Mouse (Mus musculus): ENCODE data around the gene Hmga1. TPM values are rescaled to one million over a fixed set of nuclear protein-coding genes. Genes with fewer than 3 reads are reported as not detected.
A peak's percentile ranks its signal among the peaks of the same experiment; 100 is the strongest.

Hmga1 gene
- polyA plus RNA-seq, 1 experiment from 2014 or later, result 120 TPM

DNA sequence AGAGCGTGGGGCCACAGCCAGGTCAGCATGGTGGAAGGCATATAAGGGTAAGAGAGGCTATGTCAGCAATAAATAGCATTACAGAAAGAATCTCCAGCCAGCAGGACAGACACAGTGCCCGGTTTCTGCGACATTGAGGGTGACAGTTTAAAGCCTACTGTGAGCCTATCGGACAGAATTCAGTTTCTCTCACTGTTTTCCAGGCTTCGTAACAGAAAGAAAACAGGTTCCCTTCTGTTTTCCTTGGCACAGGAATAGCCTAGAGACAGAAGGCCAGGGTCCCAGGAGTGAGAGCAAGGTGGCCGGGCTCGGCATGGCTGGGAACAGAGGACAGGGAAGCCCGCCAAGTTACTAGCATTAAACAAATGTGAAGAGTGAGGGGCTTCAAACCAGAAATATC, 23.5 kb downstream of the Hmga1 start:
- H3K4me2 ChIP-seq (replicated peaks), result no peak overlapping the region
- no peak for ATAC-seq
- no peak overlapping the region for H3K27ac ChIP-seq
- H3K4me3 ChIP-seq (replicated peaks), result no peak overlapping the region
- no peaks in the 10 kb centered on the region for H3K27me3 ChIP-seq
- H3K9me3 ChIP-seq, result no peaks in the 10 kb centered on the region
- 94% methylated on average over 8 of the region's 8 CpGs for WGBS
- peaks cover 90% of the 10 kb centered on the region for H3K36me3 ChIP-seq
- no peaks in the 10 kb centered on the region for H3K4me1 ChIP-seq (replicated peaks)
- H3K9ac ChIP-seq (replicated peaks), result no peak overlapping the region

DNA sequence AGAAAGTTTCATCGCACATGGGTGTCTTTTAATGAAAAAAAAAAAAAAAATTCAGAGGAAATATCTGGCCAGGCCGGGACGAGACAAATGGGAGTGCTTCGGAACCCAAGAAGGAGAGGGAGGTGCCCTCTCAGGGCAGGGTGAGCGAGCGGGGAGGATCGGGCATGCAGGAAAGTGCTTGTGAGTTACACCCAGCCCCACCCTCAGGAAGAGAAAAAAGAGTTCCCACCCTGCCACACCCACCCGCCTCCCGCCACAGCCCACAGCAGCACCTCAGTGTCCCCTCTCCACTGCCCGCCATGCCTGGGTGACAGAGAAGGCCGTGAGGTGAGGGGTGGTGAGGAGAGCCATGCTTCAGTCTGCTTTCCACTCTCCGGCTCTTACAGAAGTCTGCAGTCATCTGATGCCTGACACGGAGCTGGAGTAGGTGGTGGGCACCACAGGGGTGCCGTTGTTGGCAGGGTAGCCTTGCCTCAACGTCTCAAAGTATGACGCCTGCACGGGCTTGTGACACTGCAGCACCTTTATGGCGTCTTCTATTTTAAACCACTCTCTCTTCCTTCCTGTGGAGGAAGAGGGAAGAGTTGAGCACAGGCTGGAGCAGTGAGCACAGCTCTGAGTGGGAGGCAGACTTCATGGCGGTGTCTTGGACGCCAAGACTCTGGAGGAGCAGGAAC, 24.2 kb downstream of the Hmga1 start:
- no peak for ATAC-seq
- Histone ChIP-seq H3K4me3 (replicated peaks) (no peak overlapping the region), H3K9me3 (no peaks in the 10 kb centered on the region), H3K9ac (replicated peaks) (no peak overlapping the region), H3K4me1 (replicated peaks) (no peaks in the 10 kb centered on the region), H3K4me2 (replicated peaks) (no peak overlapping the region), H3K27ac (no peak overlapping the region), H3K36me3 (peaks cover 91% of the 10 kb centered on the region), H3K27me3 (no peaks in the 10 kb centered on the region)
- WGBS, result 90% methylated on average over 18 of the region's 20 CpGs

DNA sequence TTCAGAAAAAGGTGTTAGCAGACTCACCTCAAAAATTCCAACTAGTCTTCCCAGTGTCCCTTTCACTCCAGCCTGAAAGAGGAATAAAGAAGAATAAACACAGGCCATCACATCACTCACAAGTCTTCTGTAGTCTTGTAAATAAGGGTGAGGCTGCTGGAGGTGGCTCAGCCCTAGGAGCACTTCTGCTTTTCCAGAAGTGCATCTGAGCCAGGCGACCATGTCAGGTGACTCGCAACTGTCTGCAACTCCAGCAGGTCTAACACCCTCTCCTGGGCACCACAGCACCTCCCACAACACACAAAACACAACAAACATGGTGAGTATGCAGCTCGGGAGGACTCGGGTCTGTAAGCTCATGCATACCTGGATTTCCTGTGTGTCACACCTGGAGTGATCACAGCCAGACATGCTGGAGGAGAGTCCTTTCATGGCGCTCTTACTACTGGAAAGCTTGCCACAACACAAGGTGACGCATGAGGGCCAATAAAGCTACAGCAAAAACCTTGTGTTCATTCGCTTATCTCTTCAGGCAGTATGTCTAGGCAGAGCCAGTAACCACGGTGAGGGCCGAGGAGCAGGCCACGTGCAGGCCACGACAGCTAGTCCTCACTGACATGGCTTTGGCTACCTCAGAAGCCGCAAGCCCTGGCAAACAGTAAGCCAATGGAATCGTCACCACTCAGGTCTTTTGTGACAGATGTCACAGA, 27.0 kb downstream of the Hmga1 start:
- Histone ChIP-seq H3K4me1 (replicated peaks) (peaks cover 11% of the 10 kb centered on the region), H3K4me2 (replicated peaks) (no peak overlapping the region), H3K27me3 (no peaks in the 10 kb centered on the region), H3K36me3 (peaks cover 92% of the 10 kb centered on the region), H3K9ac (replicated peaks) (no peak overlapping the region), H3K4me3 (replicated peaks) (no peak overlapping the region), H3K27ac (no peak overlapping the region), H3K9me3 (no peaks in the 10 kb centered on the region)
- 91% methylated on average over 13 of the region's 13 CpGs for WGBS
- ATAC-seq, result no peak

DNA sequence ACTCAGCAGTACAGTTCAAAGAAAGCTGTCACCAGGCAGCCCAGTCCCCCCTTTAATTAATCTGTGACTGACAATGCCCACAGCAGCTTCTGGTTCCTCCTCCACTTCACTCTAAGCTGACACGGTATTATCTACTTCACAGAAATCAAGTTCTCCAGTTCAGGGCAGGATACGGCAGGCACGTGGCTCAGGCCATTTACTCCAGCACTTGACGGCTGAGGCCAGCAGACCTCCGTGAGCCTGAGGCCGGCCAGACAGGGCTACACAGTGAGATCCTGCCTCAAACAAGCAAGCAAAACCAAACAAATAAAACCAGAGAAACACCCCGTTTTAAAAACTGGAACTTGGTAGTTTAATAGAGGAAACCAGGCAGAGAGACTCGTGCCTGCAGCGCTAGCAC, 30.4 kb downstream of the Hmga1 start:
- 61% methylated on average over 9 of the region's 9 CpGs for WGBS
- no peaks in the 10 kb centered on the region for H3K9me3 ChIP-seq
- peaks cover 88% of the 10 kb centered on the region for H3K36me3 ChIP-seq
- H3K27ac ChIP-seq, result no peak overlapping the region
- no peak overlapping the region for H3K9ac ChIP-seq (replicated peaks)
- ATAC-seq, result no peak
- no peak overlapping the region for H3K4me2 ChIP-seq (replicated peaks)
- H3K4me1 ChIP-seq (replicated peaks), result peaks cover 11% of the 10 kb centered on the region
- no peak overlapping the region for H3K4me3 ChIP-seq (replicated peaks)
- H3K27me3 ChIP-seq, result no peaks in the 10 kb centered on the region

DNA sequence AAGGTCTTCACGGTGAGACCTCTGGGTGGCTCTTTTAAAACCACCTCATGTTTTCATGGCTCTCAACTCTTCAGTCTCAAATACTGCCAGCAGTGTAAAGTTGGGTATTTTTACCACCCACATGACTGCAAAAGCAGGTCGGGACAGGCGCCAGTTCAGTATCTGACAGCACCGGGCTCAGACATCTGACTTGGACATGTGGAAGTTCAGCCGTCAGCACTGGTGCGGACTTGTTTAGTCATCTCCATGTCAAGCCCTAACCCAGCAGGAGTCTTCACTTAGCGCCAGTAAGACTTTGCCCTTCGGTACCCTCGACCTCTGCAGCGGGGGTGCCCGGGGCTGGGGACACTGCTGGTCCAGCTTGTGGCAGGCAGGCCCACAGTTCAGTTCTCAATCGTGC, 31.0 kb downstream of the Hmga1 start:
- Histone ChIP-seq H3K4me1 (replicated peaks) (peaks cover 11% of the 10 kb centered on the region), H3K27ac (no peak overlapping the region), H3K4me2 (replicated peaks) (no peak overlapping the region), H3K4me3 (replicated peaks) (no peak overlapping the region), H3K27me3 (no peaks in the 10 kb centered on the region), H3K36me3 (peaks cover 85% of the 10 kb centered on the region), H3K9ac (replicated peaks) (no peak overlapping the region), H3K9me3 (no peaks in the 10 kb centered on the region)
- 84% methylated on average over 12 of the region's 12 CpGs for WGBS
- no peak for ATAC-seq

DNA sequence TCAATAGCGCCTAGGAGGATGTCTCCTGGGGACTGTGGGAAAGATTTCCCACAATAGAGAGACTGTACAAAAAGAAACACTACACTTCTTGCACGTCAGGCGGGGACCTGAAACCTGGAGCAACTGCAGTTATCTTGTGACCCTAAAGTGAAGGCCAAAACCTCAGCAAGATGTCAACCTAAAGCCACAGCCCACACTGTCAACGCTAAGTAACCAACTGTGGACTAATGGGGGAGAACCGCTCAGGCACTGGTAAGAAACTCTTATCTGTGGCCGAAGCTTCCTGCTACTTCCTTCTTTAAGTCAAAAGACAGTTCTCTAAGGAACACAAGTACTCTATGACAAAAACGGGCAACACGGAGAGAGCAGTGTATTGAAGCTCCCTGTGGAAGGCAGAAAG, 31.9 kb downstream of the Hmga1 start:
- Histone ChIP-seq H3K4me3 (replicated peaks) (no peak overlapping the region), H3K9me3 (no peaks in the 10 kb centered on the region), H3K9ac (replicated peaks) (no peak overlapping the region), H3K27ac (no peak overlapping the region), H3K4me2 (replicated peaks) (no peak overlapping the region), H3K4me1 (replicated peaks) (peaks cover 11% of the 10 kb centered on the region), H3K27me3 (no peaks in the 10 kb centered on the region), H3K36me3 (peaks cover 85% of the 10 kb centered on the region)
- no peak for ATAC-seq
- WGBS, result 85% methylated on average over 8 of the region's 8 CpGs

DNA sequence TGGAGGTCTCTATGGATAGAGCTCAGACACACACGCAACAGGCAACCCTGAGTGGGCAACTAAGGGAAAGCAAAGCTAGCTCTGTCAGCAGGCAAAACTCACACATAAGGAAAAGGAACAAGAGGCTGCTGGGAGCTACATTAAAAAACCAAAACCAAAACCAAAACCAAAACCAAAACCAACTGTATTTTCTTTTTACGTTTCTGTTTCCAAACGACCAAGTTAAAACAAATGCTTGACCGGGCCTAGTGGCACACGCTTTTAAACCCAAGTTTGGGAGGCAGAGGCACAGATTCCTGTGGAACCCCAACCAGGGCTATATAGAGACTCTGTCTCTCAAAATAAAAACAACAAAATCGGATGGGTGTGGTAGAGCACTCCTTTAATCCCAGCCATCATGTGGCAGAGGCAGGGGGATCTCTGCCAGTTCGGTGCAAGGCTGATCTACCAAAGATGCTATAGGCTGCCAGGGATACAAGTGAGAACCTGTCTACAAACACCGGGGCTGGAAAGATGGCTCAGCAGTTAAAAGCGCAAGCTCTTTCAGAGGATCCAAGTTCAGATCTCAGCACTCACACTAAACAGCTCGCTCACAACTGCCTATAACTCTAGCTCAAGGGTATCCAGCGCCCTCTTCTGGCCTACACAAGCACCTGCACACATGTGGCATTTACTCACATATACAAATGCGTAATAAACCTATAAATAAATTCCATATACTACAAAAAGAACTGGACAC, 35.7 kb downstream of the Hmga1 start:
- Histone ChIP-seq H3K27ac (no peak overlapping the region), H3K9ac (replicated peaks) (no peak overlapping the region), H3K27me3 (no peaks in the 10 kb centered on the region), H3K4me3 (replicated peaks) (no peak overlapping the region), H3K4me2 (replicated peaks) (no peak overlapping the region), H3K36me3 (peaks cover 89% of the 10 kb centered on the region), H3K4me1 (replicated peaks) (peaks cover 7% of the 10 kb centered on the region), H3K9me3 (no peaks in the 10 kb centered on the region)
- ATAC-seq, result no peak
- 90% methylated on average over 12 of the region's 12 CpGs for WGBS

DNA sequence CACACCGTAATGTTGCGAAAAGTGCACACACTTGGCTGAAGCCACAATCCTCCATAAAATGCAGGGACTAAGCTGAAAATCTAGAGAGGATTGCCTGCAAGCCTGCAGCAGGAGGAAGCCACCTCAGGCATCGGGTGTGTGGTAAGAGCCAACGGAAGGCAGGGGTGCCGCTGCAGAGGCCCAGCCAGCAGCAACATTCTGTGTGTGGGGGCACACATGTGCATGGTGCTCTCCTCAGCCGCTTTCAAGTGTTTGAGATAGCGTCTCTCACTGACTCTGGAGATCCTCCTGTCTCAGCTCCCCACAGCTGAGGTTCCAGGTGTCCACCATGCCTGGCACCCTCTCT, 36.2 kb downstream of the Hmga1 start:
- 98% methylated on average over 7 of the region's 7 CpGs for WGBS
- Histone ChIP-seq H3K4me1 (replicated peaks) (peaks cover 3% of the 10 kb centered on the region; the same call in 1 of the 2 replicates), H3K4me3 (replicated peaks) (no peak overlapping the region), H3K36me3 (peaks cover 83% of the 10 kb centered on the region), H3K27me3 (no peaks in the 10 kb centered on the region), H3K27ac (no peak overlapping the region), H3K9me3 (no peaks in the 10 kb centered on the region), H3K4me2 (replicated peaks) (no peak overlapping the region), H3K9ac (replicated peaks) (no peak overlapping the region)
- ATAC-seq, result no peak

DNA sequence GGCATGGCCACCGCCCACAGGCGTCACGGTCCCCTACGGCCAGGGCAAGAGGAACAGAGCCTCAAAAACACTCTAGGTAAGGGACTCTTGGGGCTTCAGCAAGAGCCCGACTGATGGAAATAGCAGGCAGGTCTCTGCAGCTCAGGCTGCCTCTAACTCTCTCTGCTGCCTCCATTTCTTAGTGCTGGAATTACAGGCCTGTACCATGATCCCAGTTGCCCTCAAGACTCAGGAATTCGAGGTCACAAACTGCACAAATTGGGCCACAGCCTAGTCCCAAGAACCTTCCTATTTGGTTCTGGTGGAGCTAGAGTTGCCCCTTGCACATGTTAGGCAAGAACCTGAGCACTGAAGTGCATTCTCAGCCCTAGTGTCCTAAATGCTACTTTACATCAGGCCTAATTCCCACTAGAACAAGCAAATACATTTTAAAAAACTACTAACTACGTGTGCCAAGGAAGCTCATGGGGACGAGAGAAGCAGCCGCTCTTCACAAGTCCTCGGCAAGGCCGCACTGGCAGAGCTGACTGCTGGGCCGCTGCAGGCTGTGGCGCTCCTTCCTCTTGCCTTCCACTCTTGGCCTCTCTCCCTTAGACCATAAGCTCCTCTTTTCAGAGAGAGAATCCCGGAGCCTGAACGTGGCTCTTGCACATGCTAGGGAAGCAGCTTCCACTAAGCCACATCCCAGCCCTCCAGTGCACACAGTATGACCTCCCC, 39.5 kb downstream of the Hmga1 start:
- Histone ChIP-seq H3K27ac (0 out of 2 replicates have a peak overlapping the region, but pooled peaks have one; percentile 19), H3K4me1 (replicated peaks) (peaks cover 12% of the 10 kb centered on the region), H3K4me3 (replicated peaks) (no peak overlapping the region), H3K4me2 (replicated peaks) (no peak overlapping the region), H3K36me3 (peaks cover 55% of the 10 kb centered on the region), H3K27me3 (no peaks in the 10 kb centered on the region), H3K9ac (replicated peaks) (no peak overlapping the region), H3K9me3 (no peaks in the 10 kb centered on the region)
- 90% methylated on average over 15 of the region's 15 CpGs for WGBS
- ATAC-seq, result no peak

DNA sequence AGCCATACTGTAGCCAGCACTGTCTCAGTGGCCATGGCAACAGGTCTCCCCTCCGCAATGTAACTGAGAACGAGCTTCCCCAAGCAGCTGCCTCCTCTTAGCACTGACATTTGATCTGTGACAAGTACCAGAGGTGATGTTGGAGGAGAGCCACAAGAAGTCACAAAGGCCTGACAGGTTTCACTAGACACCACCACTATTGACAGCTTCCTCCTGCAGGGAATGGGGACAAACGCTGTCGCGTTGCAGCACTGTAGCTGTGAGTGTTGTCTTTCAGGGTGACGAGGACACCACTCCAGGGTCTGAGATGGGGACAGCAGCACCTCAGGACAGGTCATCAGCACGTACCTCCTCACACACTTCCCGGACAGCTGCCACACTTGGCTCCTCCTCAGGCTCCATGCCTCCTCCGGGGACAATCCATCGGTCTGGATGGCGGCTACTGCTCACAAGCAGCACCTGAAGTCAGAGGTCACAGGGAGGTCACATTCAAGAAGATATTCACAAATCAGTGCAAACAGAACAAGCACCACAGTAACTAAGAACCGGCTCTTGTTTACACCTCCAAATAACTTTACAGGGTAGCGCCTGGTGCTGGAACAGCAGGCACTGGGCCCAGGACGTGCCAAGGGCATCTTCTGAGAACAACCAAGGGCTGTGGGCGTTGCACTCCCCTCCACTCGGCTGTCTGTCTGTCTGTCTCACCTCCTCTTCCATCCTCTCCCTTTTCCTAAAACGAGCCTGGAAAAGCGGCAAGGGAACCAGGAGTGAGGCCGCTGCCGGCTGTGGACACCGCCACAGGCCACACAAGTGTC, 40.3 kb downstream of the Hmga1 start:
- Histone ChIP-seq H3K4me2 (replicated peaks) (no peak overlapping the region), H3K27ac (0 out of 2 replicates have a peak overlapping the region, but pooled peaks have one; percentile 19), H3K27me3 (no peaks in the 10 kb centered on the region), H3K36me3 (peaks cover 49% of the 10 kb centered on the region), H3K9ac (replicated peaks) (no peak overlapping the region), H3K4me3 (replicated peaks) (no peak overlapping the region), H3K4me1 (replicated peaks) (peaks cover 19% of the 10 kb centered on the region), H3K9me3 (no peaks in the 10 kb centered on the region)
- ATAC-seq, result no peak
- 88% methylated on average over 21 of the region's 21 CpGs for WGBS

DNA sequence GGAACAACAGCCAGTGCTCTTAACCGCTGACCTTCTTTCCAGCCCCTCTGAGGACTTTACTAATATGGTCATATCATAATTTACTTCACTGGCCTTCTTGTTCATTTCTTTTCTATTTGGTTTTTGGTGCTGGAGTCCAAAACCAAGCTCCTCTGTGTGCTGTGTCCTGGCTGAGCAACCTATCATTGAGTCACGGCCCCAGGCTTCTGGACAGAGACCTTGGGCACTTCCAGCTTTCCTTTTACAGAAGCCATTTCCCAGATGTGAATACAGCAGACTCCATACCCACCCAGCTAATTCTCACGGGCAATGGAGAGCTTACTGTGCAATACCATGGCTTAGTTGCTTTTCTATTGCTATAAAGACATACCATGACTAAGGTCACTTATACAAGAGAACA, 44.0 kb downstream of the Hmga1 start:
- Histone ChIP-seq H3K9me3 (no peaks in the 10 kb centered on the region), H3K36me3 (peaks cover 23% of the 10 kb centered on the region), H3K27me3 (no peaks in the 10 kb centered on the region), H3K4me3 (replicated peaks) (no peak overlapping the region), H3K9ac (replicated peaks) (no peak overlapping the region), H3K4me2 (replicated peaks) (no peak overlapping the region), H3K27ac (no peak overlapping the region), H3K4me1 (replicated peaks) (peaks cover 54% of the 10 kb centered on the region)
- WGBS, result 91% methylated on average over 3 of the region's 3 CpGs
- no peak for ATAC-seq
